Mouse (Mus musculus) forebrain, embryonic 15.5 days (tissue): ENCODE measurements around the gene Dlgap1. TPM values are rescaled to one million over a fixed set of nuclear protein-coding genes. Genes with fewer than 3 reads are reported as not detected.

Source experiments
- ATAC-seq: fragments of 200-750 bp; cut with Nextera tagmentation; replicated peaks from 2 replicates; pipeline ENCODE4 v1.8.0; 2017; ENCODE audit warnings: mild to moderate bottlenecking, moderate TSS enrichment, moderate library complexity
- H3K27ac ChIP-seq: fragments of 300-500 bp; sonication (generic); replicated peaks from 2 replicates; pipeline ENCODE4 v1.5.1; 2015; ENCODE audit warnings: mild to moderate bottlenecking, inconsistent platforms
- H3K27me3 ChIP-seq: fragments of 300-500 bp; sonication (generic); 2 replicates; pipeline ENCODE4 v1.6.1; 2015; ENCODE audit warnings: inconsistent platforms
- H3K36me3 ChIP-seq: fragments of 300-500 bp; sonication (generic); 2 replicates; pipeline ENCODE4 v1.6.1; 2015; ENCODE audit warnings: mild to moderate bottlenecking, inconsistent platforms
- H3K4me1 ChIP-seq: fragments of 300-500 bp; sonication (generic); 2 replicates; pipeline ENCODE4 v1.6.1; 2015; ENCODE audit warnings: inconsistent platforms
- H3K4me2 ChIP-seq: fragments of 300-500 bp; sonication (generic); replicated peaks from 2 replicates; pipeline ENCODE4 v1.6.1; 2015; ENCODE audit warnings: mild to moderate bottlenecking, inconsistent platforms
- H3K4me3 ChIP-seq: fragments of 300-500 bp; sonication (generic); 2 replicates; pipeline ENCODE4 v1.5.1; 2015; ENCODE audit warnings: mild to moderate bottlenecking, inconsistent platforms
- H3K9ac ChIP-seq: fragments of 300-500 bp; sonication (generic); replicated peaks from 2 replicates; pipeline ENCODE4 v1.6.1; 2015; ENCODE audit warnings: mild to moderate bottlenecking, inconsistent platforms
- H3K9me3 ChIP-seq: fragments of 300-500 bp; sonication (generic); 2 replicates; pipeline ENCODE4 v1.6.1; 2016; ENCODE audit warnings: inconsistent platforms
- WGBS: fragments of 180-500 bp; shearing (Covaris S2); methylation state at CpG from one replicate; pipeline ENCODE4 v1.1.7; 2015; ENCODE audit warnings: mixed read lengths; 5-methylcytosine and 5-hydroxymethylcytosine counted together
- polyA plus RNA-seq: library from polyadenylated mRNA; unstranded; fragments of >200 nt; fragmentation: Nextera tagmentation; extraction: Ambion mirVana; gene quantifications from 2 replicates; pipeline ENCODE4 v1.2.1, GENCODE M21; 2015

The Dlgap1 gene
- polyA plus RNA-seq, 1 experiment from 2014 or later: 31.0 TPM

GRCm38 (mm10) chr17:70765337-70765736, 796.5 kb downstream of the Dlgap1 start:
- Histone ChIP-seq H3K36me3 (no peaks in the 10 kb centered on the region), H3K27me3 (no peaks in the 10 kb centered on the region), H3K9me3 (no peaks in the 10 kb centered on the region; the same call in 1 of the 2 replicates), H3K9ac (no peak overlapping the region), H3K4me2 (no peak overlapping the region), H3K27ac (no peak overlapping the region), H3K4me1 (no peaks in the 10 kb centered on the region), H3K4me3 (no peak overlapping the region)
- ATAC-seq: no peak
- WGBS: 98% methylated on average over 9 of the region's 9 CpGs

- H3K4me3 ChIP-seq: no peak overlapping the region
- H3K4me1 ChIP-seq: no peaks in the 10 kb centered on the region
- H3K4me2 ChIP-seq: no peak overlapping the region
- 92% methylated on average over 18 of the region's 18 CpGs for WGBS
- ATAC-seq: no peak
- H3K9ac ChIP-seq: no peak overlapping the region
- H3K27me3 ChIP-seq: no peaks in the 10 kb centered on the region
- H3K36me3 ChIP-seq: no peaks in the 10 kb centered on the region
- no peak overlapping the region for H3K27ac ChIP-seq
- no peaks in the 10 kb centered on the region; the same call in 1 of the 2 replicates for H3K9me3 ChIP-seq
Measured at GRCm38 (mm10) chr17:70765976-70766375, 797.1 kb downstream of the Dlgap1 start.

- no peak overlapping the region for H3K9ac ChIP-seq
- H3K36me3 ChIP-seq: no peaks in the 10 kb centered on the region
- no peak for ATAC-seq
- WGBS: 5% methylated on average over 10 of the region's 10 CpGs
- H3K9me3 ChIP-seq: no peaks in the 10 kb centered on the region; the same call in 1 of the 2 replicates
- H3K27ac ChIP-seq: no peak overlapping the region
- no peaks in the 10 kb centered on the region for H3K4me1 ChIP-seq
- no peak overlapping the region for H3K4me2 ChIP-seq
- H3K4me3 ChIP-seq: no peak overlapping the region
- no peaks in the 10 kb centered on the region for H3K27me3 ChIP-seq
Measured at GRCm38 (mm10) chr17:70772120-70772899, 803.4 kb downstream of the Dlgap1 start.

- WGBS: 28% methylated on average over 7 of the region's 7 CpGs
- H3K4me1 ChIP-seq: 0 out of 2 replicates have a peak, but pooled peaks cover 2% of the 10 kb centered on the region
- H3K9me3 ChIP-seq: no peaks in the 10 kb centered on the region
- H3K27ac ChIP-seq: no peak overlapping the region
- no peaks in the 10 kb centered on the region for H3K27me3 ChIP-seq
- ATAC-seq: no peak
- no peak overlapping the region for H3K4me3 ChIP-seq
- no peak overlapping the region for H3K4me2 ChIP-seq
- H3K36me3 ChIP-seq: no peaks in the 10 kb centered on the region
- H3K9ac ChIP-seq: no peak overlapping the region
Measured at GRCm38 (mm10) chr17:70779770-70780169, 810.9 kb downstream of the Dlgap1 start.

GRCm38 (mm10) chr17:70780726-70781689, 812.1 kb downstream of the Dlgap1 start:
- 17% methylated on average over 18 of the region's 18 CpGs for WGBS
- H3K4me2 ChIP-seq: no peak overlapping the region
- 0 out of 2 replicates have a peak, but pooled peaks have one; percentile 51 for ATAC-seq

GRCm38 (mm10) chr17:70783273-70783672, 814.4 kb downstream of the Dlgap1 start:
- H3K9ac ChIP-seq: no peak overlapping the region
- no peak overlapping the region for H3K4me2 ChIP-seq
- no peaks in the 10 kb centered on the region for H3K9me3 ChIP-seq
- 92% methylated on average over 3 of the region's 3 CpGs for WGBS
- H3K4me1 ChIP-seq: 0 out of 2 replicates have a peak, but pooled peaks cover 2% of the 10 kb centered on the region
- no peak for ATAC-seq
- no peaks in the 10 kb centered on the region for H3K36me3 ChIP-seq
- no peak overlapping the region for H3K4me3 ChIP-seq
- no peak overlapping the region for H3K27ac ChIP-seq
- H3K27me3 ChIP-seq: no peaks in the 10 kb centered on the region

More at GRCm38 (mm10) chr17:70780726-70781689, 812.1 kb downstream of the Dlgap1 start:
- H3K9ac ChIP-seq: no peak overlapping the region
- H3K4me3 ChIP-seq: no peak overlapping the region
- no peaks in the 10 kb centered on the region for H3K27me3 ChIP-seq
- 0 out of 2 replicates have a peak, but pooled peaks cover 2% of the 10 kb centered on the region for H3K4me1 ChIP-seq
- no peaks in the 10 kb centered on the region for H3K36me3 ChIP-seq
- H3K9me3 ChIP-seq: no peaks in the 10 kb centered on the region
- no peak overlapping the region for H3K27ac ChIP-seq

- Histone ChIP-seq H3K4me1 (no peaks in the 10 kb centered on the region), H3K9me3 (no peaks in the 10 kb centered on the region), H3K4me2 (no peak overlapping the region), H3K4me3 (no peak overlapping the region), H3K27ac (no peak overlapping the region), H3K27me3 (no peaks in the 10 kb centered on the region), H3K9ac (no peak overlapping the region), H3K36me3 (no peaks in the 10 kb centered on the region)
- no peak for ATAC-seq
- 88% methylated on average over 2 of the region's 2 CpGs for WGBS
Measured at GRCm38 (mm10) chr17:70787366-70787765, 818.5 kb downstream of the Dlgap1 start.

GRCm38 (mm10) chr17:70790801-70791200, 821.9 kb downstream of the Dlgap1 start:
- no peaks in the 10 kb centered on the region for H3K27me3 ChIP-seq
- no peaks in the 10 kb centered on the region for H3K9me3 ChIP-seq
- H3K4me1 ChIP-seq: peaks cover 10% of the 10 kb centered on the region
- no peak overlapping the region for H3K4me2 ChIP-seq
- H3K4me3 ChIP-seq: no peak overlapping the region
- no peak for ATAC-seq
- no peaks in the 10 kb centered on the region for H3K36me3 ChIP-seq
- H3K9ac ChIP-seq: no peak overlapping the region
- no peak overlapping the region; the same call in 1 of the 2 replicates for H3K27ac ChIP-seq
- WGBS: 94% methylated on average over 4 of the region's 4 CpGs

- Histone ChIP-seq H3K4me1 (peaks cover 10% of the 10 kb centered on the region), H3K27me3 (no peaks in the 10 kb centered on the region), H3K9ac (no peak overlapping the region), H3K4me2 (no peak overlapping the region), H3K36me3 (no peaks in the 10 kb centered on the region), H3K4me3 (no peak overlapping the region), H3K27ac (no peak overlapping the region), H3K9me3 (no peaks in the 10 kb centered on the region)
- WGBS: 68% methylated on average over 9 of the region's 9 CpGs
- 0 out of 2 replicates have a peak, but pooled peaks have one; percentile 25 for ATAC-seq
Measured at GRCm38 (mm10) chr17:70791596-70792275, 822.9 kb downstream of the Dlgap1 start.

- ATAC-seq: peak; percentile 55; the same call in 1 of the 2 replicates
- no peak overlapping the region for H3K4me3 ChIP-seq
- 0 out of 2 replicates have a peak overlapping the region, but pooled peaks have one; percentile 3 for H3K9ac ChIP-seq
- 4% methylated on average over 7 of the region's 7 CpGs for WGBS
- H3K4me2 ChIP-seq: no peak overlapping the region
- no peaks in the 10 kb centered on the region for H3K36me3 ChIP-seq
- peaks cover 10% of the 10 kb centered on the region for H3K4me1 ChIP-seq
- peak overlapping the region; percentile 61 for H3K27ac ChIP-seq
- no peaks in the 10 kb centered on the region for H3K27me3 ChIP-seq
- no peaks in the 10 kb centered on the region for H3K9me3 ChIP-seq
Measured at GRCm38 (mm10) chr17:70794291-70794690, 825.4 kb downstream of the Dlgap1 start.

- no peak overlapping the region for H3K4me2 ChIP-seq
- no peak overlapping the region for H3K4me3 ChIP-seq
- no peaks in the 10 kb centered on the region for H3K9me3 ChIP-seq
- no peaks in the 10 kb centered on the region for H3K27me3 ChIP-seq
- 50% methylated on average over 6 of the region's 6 CpGs for WGBS
- H3K9ac ChIP-seq: no peak overlapping the region
- H3K4me1 ChIP-seq: peaks cover 10% of the 10 kb centered on the region
- H3K36me3 ChIP-seq: no peaks in the 10 kb centered on the region
- peak overlapping the region; percentile 61; the same call in 1 of the 2 replicates for H3K27ac ChIP-seq
- ATAC-seq: no peak
Measured at GRCm38 (mm10) chr17:70794722-70795121, 825.8 kb downstream of the Dlgap1 start.
